Mouse (Mus musculus) forebrain, postnatal 0 days (tissue): ENCODE data around the gene Nlrc5. TPM values are rescaled to one million over a fixed set of nuclear protein-coding genes. Genes with fewer than 3 reads are reported as not detected.

Experiments used
- ATAC-seq: fragments of 200-750 bp; cut with Nextera tagmentation; 2 replicates; pipeline ENCODE4 v1.8.0; 2017; ENCODE audit warnings: mild to moderate bottlenecking, moderate library complexity
- DNase-seq: peaks from one replicate; pipeline ENCODE4 v3.0.0-alpha.2; 2015
- H3K27ac ChIP-seq: fragments of 300-500 bp; sonication (generic); 2 replicates; pipeline ENCODE4 v1.5.1; 2014; ENCODE audit warnings: low read depth, mild to moderate bottlenecking, antibody characterized with exemption, low read length, moderate library complexity, mixed read lengths
- H3K27me3 ChIP-seq: fragments of 300-500 bp; sonication (generic); 2 replicates; pipeline ENCODE4 v1.6.1; 2014; ENCODE audit warnings: mild to moderate bottlenecking, low read length, mixed read lengths; ENCODE audit not compliant: insufficient read depth
- H3K36me3 ChIP-seq: fragments of 300-500 bp; sonication (generic); 2 replicates; pipeline ENCODE4 v1.6.1; 2014; ENCODE audit warnings: mild to moderate bottlenecking, moderate library complexity; ENCODE audit not compliant: insufficient read depth
- H3K4me1 ChIP-seq: fragments of 300-500 bp; sonication (generic); 2 replicates; pipeline ENCODE4 v1.6.1; 2014; ENCODE audit warnings: antibody characterized with exemption; ENCODE audit not compliant: insufficient read depth
- H3K4me2 ChIP-seq: fragments of 300-500 bp; sonication (generic); 2 replicates; pipeline ENCODE4 v1.6.1; 2014; ENCODE audit warnings: low read depth, mild to moderate bottlenecking, moderate library complexity
- H3K4me3 ChIP-seq: fragments of 300-500 bp; sonication (generic); 2 replicates; pipeline ENCODE4 v1.5.1; 2014; ENCODE audit warnings: low read depth, low read length, mixed read lengths
- H3K9ac ChIP-seq: fragments of 300-500 bp; sonication (generic); 2 replicates; pipeline ENCODE4 v1.6.1; 2014; ENCODE audit warnings: mild to moderate bottlenecking
- H3K9me3 ChIP-seq: fragments of 300-500 bp; sonication (generic); 2 replicates; pipeline ENCODE4 v1.6.1; 2016; ENCODE audit warnings: low read length
- CTCF ChIP-seq: sonication (generic); IDR thresholded peaks from 2 replicates; pipeline ENCODE4 v1.5.1; 2016; ENCODE audit warnings: antibody characterized with exemption, control low read depth, low read depth
- WGBS: fragments of 180-500 bp; shearing (Covaris S2); extraction: QIAGEN DNeasy Blood & Tissue Kit; methylation state at CpG from one replicate; pipeline ENCODE4 v1.1.7; 2014; 5-methylcytosine and 5-hydroxymethylcytosine counted together
- polyA plus RNA-seq: library from polyadenylated mRNA; unstranded; fragments of >200 nt; fragmentation: Nextera tagmentation; extraction: Ambion mirVana; gene quantifications from 2 replicates; pipeline ENCODE4 v1.2.1, GENCODE M21; 2015
- total RNA-seq: library from RNA; depleted of rRNA; stranded (reverse); fragments of >200 nt; gene quantifications from 2 replicates; pipeline ENCODE4 v1.2.3, GENCODE M21; 2014

Nlrc5 gene
- total and polyA plus RNA-seq, 2 experiments from 2014 or later = 0.36 to 1.6 TPM

DNA sequence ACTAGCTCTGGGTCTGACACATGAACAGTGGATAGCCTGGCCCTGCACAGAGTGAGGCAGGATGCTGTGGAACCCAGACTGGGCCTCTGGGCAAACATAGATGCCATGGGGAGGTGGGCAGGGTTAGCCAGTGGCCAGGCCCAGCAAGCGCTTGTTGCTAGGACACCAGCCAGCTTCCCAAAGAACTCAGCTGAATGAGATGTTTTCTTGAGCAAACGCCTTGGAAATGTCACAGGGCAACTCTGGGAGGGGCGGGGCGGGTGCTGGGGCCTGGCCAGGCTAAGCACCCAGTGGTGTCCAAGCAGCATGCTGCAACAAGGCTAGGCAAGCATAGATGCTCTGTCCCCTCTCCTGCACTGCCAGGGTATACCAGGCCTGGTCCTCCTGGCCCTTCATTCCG is 127.1 kb downstream of the Nlrc5 start:
- Histone ChIP-seq H3K9ac (no peak overlapping the region), H3K27ac (no peak overlapping the region), H3K4me3 (no peak overlapping the region), H3K27me3 (no peaks in the 10 kb centered on the region), H3K9me3 (no peaks in the 10 kb centered on the region), H3K4me2 (no peak overlapping the region), H3K4me1 (no peaks in the 10 kb centered on the region), H3K36me3 (no peaks in the 10 kb centered on the region)
- peak; percentile 87 for ATAC-seq
- DNase-seq = peak; percentile 60
- 27% methylated on average over 4 of the region's 5 CpGs for WGBS
- TF ChIP-seq CTCF = no peak

GRCm38 (mm10) chr8:94564421-94564820 is 130.3 kb downstream of the Nlrc5 start:
- TF ChIP-seq CTCF = no peak
- ATAC-seq (no peak), DNase-seq (no peak)
- H3K9me3 ChIP-seq = no peaks in the 10 kb centered on the region
- H3K36me3 ChIP-seq = no peaks in the 10 kb centered on the region
- no peak overlapping the region for H3K9ac ChIP-seq
- H3K4me2 ChIP-seq = no peak overlapping the region
- H3K27ac ChIP-seq = no peak overlapping the region
- no peaks in the 10 kb centered on the region for H3K27me3 ChIP-seq
- peaks cover 17% of the 10 kb centered on the region for H3K4me1 ChIP-seq
- no peak overlapping the region for H3K4me3 ChIP-seq

GRCm38 (mm10) chr8:94566033-94566432 is 131.9 kb downstream of the Nlrc5 start:
- WGBS = 44% methylated on average over 6 of the region's 6 CpGs
- DNase-seq (no peak), ATAC-seq (no peak)
- Histone ChIP-seq H3K9me3 (no peaks in the 10 kb centered on the region), H3K27ac (peak overlapping the region; percentile 66), H3K4me3 (no peak overlapping the region), H3K4me2 (no peak overlapping the region), H3K4me1 (peaks cover 17% of the 10 kb centered on the region), H3K36me3 (no peaks in the 10 kb centered on the region; the same call in 1 of the 2 replicates), H3K27me3 (no peaks in the 10 kb centered on the region), H3K9ac (no peak overlapping the region)
- no peak for TF ChIP-seq CTCF

- no peaks in the 10 kb centered on the region for H3K27me3 ChIP-seq
- TF ChIP-seq CTCF = no peak
- DNase-seq (no peak), ATAC-seq (peak; percentile 56)
- WGBS = 35% methylated on average over 15 of the region's 15 CpGs
- H3K4me1 ChIP-seq = peaks cover 17% of the 10 kb centered on the region
- peak overlapping the region; percentile 19; the same call in 1 of the 2 replicates for H3K9ac ChIP-seq
- H3K9me3 ChIP-seq = no peaks in the 10 kb centered on the region
- H3K4me2 ChIP-seq = peak overlapping the region; percentile 21; the same call in 1 of the 2 replicates
- H3K27ac ChIP-seq = peak overlapping the region; percentile 66
- no peak overlapping the region for H3K4me3 ChIP-seq
- no peaks in the 10 kb centered on the region; the same call in 1 of the 2 replicates for H3K36me3 ChIP-seq
These were observed 132.4 kb downstream of the Nlrc5 start for GRCm38 (mm10) chr8:94566446-94567158.

GRCm38 (mm10) chr8:94567159-94567849 is 133.1 kb downstream of the Nlrc5 start:
- DNase-seq (peak; percentile 73), ATAC-seq (peak; percentile 96)
- Histone ChIP-seq H3K36me3 (no peaks in the 10 kb centered on the region; the same call in 1 of the 2 replicates), H3K27ac (peak overlapping the region; percentile 66), H3K9me3 (no peaks in the 10 kb centered on the region), H3K4me2 (peak overlapping the region; percentile 21; the same call in 1 of the 2 replicates), H3K4me1 (peaks cover 17% of the 10 kb centered on the region), H3K27me3 (no peaks in the 10 kb centered on the region), H3K4me3 (no peak overlapping the region), H3K9ac (peak overlapping the region; percentile 19; the same call in 1 of the 2 replicates)
- 34% methylated on average over 8 of the region's 8 CpGs for WGBS
- 0 out of 2 replicates have a peak, but pooled peaks have one; percentile 21 for TF ChIP-seq CTCF

- DNase-seq (no peak), ATAC-seq (no peak)
- H3K4me2 ChIP-seq = no peak overlapping the region
- no peak overlapping the region for H3K27ac ChIP-seq
- H3K36me3 ChIP-seq = no peaks in the 10 kb centered on the region; the same call in 1 of the 2 replicates
- no peaks in the 10 kb centered on the region for H3K27me3 ChIP-seq
- WGBS = 89% methylated on average over 8 of the region's 8 CpGs
- H3K4me1 ChIP-seq = peaks cover 17% of the 10 kb centered on the region
- H3K9me3 ChIP-seq = no peaks in the 10 kb centered on the region
- TF ChIP-seq CTCF = no peak
- H3K4me3 ChIP-seq = no peak overlapping the region
- no peak overlapping the region for H3K9ac ChIP-seq
These were observed 133.9 kb downstream of the Nlrc5 start for GRCm38 (mm10) chr8:94568098-94568497.

DNA sequence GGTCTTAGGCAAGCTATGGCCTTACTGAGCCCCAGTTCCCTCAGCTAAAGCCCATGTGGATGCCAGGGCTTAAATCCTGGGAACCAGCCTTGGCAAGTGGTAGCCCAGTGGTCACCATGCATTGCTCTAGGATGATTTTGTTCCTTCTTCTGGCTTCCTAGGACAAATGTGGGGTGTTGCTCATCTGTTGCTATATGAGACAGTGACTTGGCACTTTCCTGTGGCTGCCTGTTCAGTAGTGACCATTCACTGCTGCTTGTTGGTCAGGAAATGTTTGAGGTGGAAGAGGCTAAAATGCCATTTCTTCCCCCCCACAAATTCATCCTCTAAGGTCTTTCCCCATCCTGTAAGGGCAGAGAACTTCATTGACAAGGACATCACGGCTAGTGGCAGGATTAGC is 135.3 kb downstream of the Nlrc5 start:
- no peak for TF ChIP-seq CTCF
- no peak overlapping the region for H3K27ac ChIP-seq
- 61% methylated on average over 1 of the region's 1 CpGs for WGBS

More for the DNA sequence above, 135.3 kb downstream of the Nlrc5 start:
- Histone ChIP-seq H3K27me3 (no peaks in the 10 kb centered on the region), H3K4me1 (peaks cover 17% of the 10 kb centered on the region), H3K9me3 (no peaks in the 10 kb centered on the region), H3K4me2 (no peak overlapping the region), H3K36me3 (peaks cover 6% of the 10 kb centered on the region), H3K4me3 (no peak overlapping the region), H3K9ac (no peak overlapping the region; the same call in 1 of the 2 replicates)
- DNase-seq (no peak), ATAC-seq (no peak)
